Mouse (Mus musculus) megakaryocyte, embryonic 14.5 days (primary cell): ENCODE measurements around the gene Ddah2.

ENCODE experiments used
- FLI1 ChIP-seq: IDR thresholded peaks from 2 replicates; pipeline ENCODE4 v1.6.1; 2012; ENCODE audit warnings: low read length, inconsistent platforms, mixed read lengths
- GATA1 ChIP-seq: IDR thresholded peaks from 3 replicates; pipeline ENCODE4 v1.6.1; 2012; ENCODE audit warnings: mixed read lengths, low read length, inconsistent platforms, borderline replicate concordance

DNA sequence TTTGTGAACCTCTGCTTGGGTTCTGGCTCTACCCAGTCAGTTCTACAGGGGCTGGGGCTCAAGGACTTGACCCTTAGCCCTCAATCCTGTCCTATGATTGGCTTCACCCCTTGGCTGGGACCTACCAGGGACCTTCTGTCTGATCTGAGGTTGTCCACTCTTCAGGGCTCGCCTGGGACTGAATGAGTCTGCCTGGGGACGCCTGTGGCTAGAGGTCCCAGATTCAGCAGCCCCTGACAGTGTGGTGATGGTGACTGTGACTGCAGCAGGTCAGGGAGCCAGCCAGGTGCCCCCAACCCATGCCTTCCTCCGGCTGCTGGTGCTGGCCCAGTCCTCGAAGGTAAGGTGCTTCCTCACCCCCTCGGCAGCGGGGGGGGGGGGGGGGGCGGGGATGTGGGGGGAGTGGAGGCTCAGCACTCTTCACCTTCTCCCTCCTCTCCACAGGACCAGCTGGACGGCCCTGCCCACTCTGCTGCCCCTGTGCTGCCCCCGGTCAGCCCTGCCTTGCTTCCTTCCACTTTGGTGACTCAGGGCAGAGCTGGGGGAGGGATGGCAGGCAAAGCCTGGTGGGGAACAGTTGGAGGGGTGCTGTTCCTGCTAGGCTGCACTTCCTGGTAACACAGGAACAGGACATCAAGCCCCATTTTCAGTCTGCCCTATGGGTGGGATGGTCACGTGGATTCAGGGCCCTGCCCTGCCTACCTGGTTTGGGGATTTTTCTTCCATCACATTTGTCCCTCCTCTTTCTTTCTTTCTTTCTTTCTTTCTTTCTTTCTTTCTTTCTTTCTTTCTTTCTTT is 33.9 kb upstream of the Ddah2 start:
- TF ChIP-seq GATA1: no peak
- no peak for TF ChIP-seq FLI1
